Mouse (Mus musculus) forebrain, embryonic 15.5 days (tissue): ENCODE data around the gene Frmd8. TPM values are rescaled to one million over a fixed set of nuclear protein-coding genes. Genes with fewer than 3 reads are reported as not detected.
"Not testable (repeated sequence)": the region's sequence is repeated elsewhere in the genome, so short reads cannot be mapped to it uniquely, and the experiment has no call there.

Source experiments
- ATAC-seq: fragments of 200-750 bp; cut with Nextera tagmentation; replicated peaks from 2 replicates; pipeline ENCODE4 v1.8.0; 2017; ENCODE audit warnings: mild to moderate bottlenecking, moderate TSS enrichment, moderate library complexity
- H3K27ac ChIP-seq: fragments of 300-500 bp; sonication (generic); replicated peaks from 2 replicates; pipeline ENCODE4 v1.5.1; 2015; ENCODE audit warnings: mild to moderate bottlenecking, inconsistent platforms
- H3K27me3 ChIP-seq: fragments of 300-500 bp; sonication (generic); 2 replicates; pipeline ENCODE4 v1.6.1; 2015; ENCODE audit warnings: inconsistent platforms
- H3K36me3 ChIP-seq: fragments of 300-500 bp; sonication (generic); 2 replicates; pipeline ENCODE4 v1.6.1; 2015; ENCODE audit warnings: mild to moderate bottlenecking, inconsistent platforms
- H3K4me1 ChIP-seq: fragments of 300-500 bp; sonication (generic); 2 replicates; pipeline ENCODE4 v1.6.1; 2015; ENCODE audit warnings: inconsistent platforms
- H3K4me2 ChIP-seq: fragments of 300-500 bp; sonication (generic); replicated peaks from 2 replicates; pipeline ENCODE4 v1.6.1; 2015; ENCODE audit warnings: mild to moderate bottlenecking, inconsistent platforms
- H3K4me3 ChIP-seq: fragments of 300-500 bp; sonication (generic); 2 replicates; pipeline ENCODE4 v1.5.1; 2015; ENCODE audit warnings: mild to moderate bottlenecking, inconsistent platforms
- H3K9ac ChIP-seq: fragments of 300-500 bp; sonication (generic); replicated peaks from 2 replicates; pipeline ENCODE4 v1.6.1; 2015; ENCODE audit warnings: mild to moderate bottlenecking, inconsistent platforms
- H3K9me3 ChIP-seq: fragments of 300-500 bp; sonication (generic); 2 replicates; pipeline ENCODE4 v1.6.1; 2016; ENCODE audit warnings: inconsistent platforms
- WGBS: fragments of 180-500 bp; shearing (Covaris S2); methylation state at CpG from one replicate; pipeline ENCODE4 v1.1.7; 2015; ENCODE audit warnings: mixed read lengths; 5-methylcytosine and 5-hydroxymethylcytosine counted together
- polyA plus RNA-seq: library from polyadenylated mRNA; unstranded; fragments of >200 nt; fragmentation: Nextera tagmentation; extraction: Ambion mirVana; gene quantifications from 2 replicates; pipeline ENCODE4 v1.2.1, GENCODE M21; 2015

Frmd8 gene
- polyA plus RNA-seq, 1 experiment from 2014 or later, result 23.3 TPM

GRCm38 (mm10) chr19:5907275-5907674, 32.2 kb upstream of the Frmd8 start:
- ATAC-seq, result no peak
- Histone ChIP-seq H3K4me3 (no peak overlapping the region), H3K27me3 (no peaks in the 10 kb centered on the region), H3K4me1 (peaks cover 24% of the 10 kb centered on the region), H3K36me3 (peaks cover 50% of the 10 kb centered on the region), H3K9me3 (no peaks in the 10 kb centered on the region), H3K27ac (no peak overlapping the region), H3K9ac (no peak overlapping the region), H3K4me2 (no peak overlapping the region)
- 94% methylated on average over 3 of the region's 3 CpGs for WGBS

GRCm38 (mm10) chr19:5894002-5894678, 19.1 kb upstream of the Frmd8 start, which contains the start of gene Tigd3:
TSS of gene Tigd3 (minus strand) at chr19:5894149.
- H3K4me1 ChIP-seq, result peaks cover 30% of the 10 kb centered on the region
- no peaks in the 10 kb centered on the region for H3K9me3 ChIP-seq
- H3K9ac ChIP-seq, result peak within 1 kb of the TSS; percentile 93
- ATAC-seq, result peak; percentile 97
- peak within 1 kb of the TSS; percentile 77 for H3K27ac ChIP-seq
- H3K4me3 ChIP-seq, result peak within 1 kb of the TSS; percentile 75
- peaks cover 25% of the 10 kb centered on the region for H3K36me3 ChIP-seq
- no peaks in the 10 kb centered on the region for H3K27me3 ChIP-seq
- peak within 1 kb of the TSS; percentile 69 for H3K4me2 ChIP-seq
- WGBS, result 4% methylated on average over 36 of the region's 36 CpGs

- Histone ChIP-seq H3K27ac (peak overlapping the region; percentile 77), H3K9me3 (no peaks in the 10 kb centered on the region), H3K36me3 (peaks cover 21% of the 10 kb centered on the region), H3K4me2 (peak overlapping the region; percentile 69), H3K27me3 (no peaks in the 10 kb centered on the region), H3K4me3 (peak overlapping the region; percentile 75), H3K9ac (peak overlapping the region; percentile 93), H3K4me1 (peaks cover 30% of the 10 kb centered on the region)
- ATAC-seq, result peak; percentile 33
- 5% methylated on average over 29 of the region's 31 CpGs for WGBS
Measured at GRCm38 (mm10) chr19:5893282-5894001, 18.4 kb upstream of the Frmd8 start.

GRCm38 (mm10) chr19:5892735-5893134, 17.7 kb upstream of the Frmd8 start:
- peaks cover 30% of the 10 kb centered on the region for H3K4me1 ChIP-seq
- 86% methylated on average over 13 of the region's 13 CpGs for WGBS
- H3K9me3 ChIP-seq, result no peaks in the 10 kb centered on the region
- H3K4me2 ChIP-seq, result peak overlapping the region; percentile 69
- peaks cover 16% of the 10 kb centered on the region for H3K36me3 ChIP-seq
- H3K27me3 ChIP-seq, result no peaks in the 10 kb centered on the region
- H3K27ac ChIP-seq, result peak overlapping the region; percentile 77; the same call in 1 of the 2 replicates
- peak overlapping the region; percentile 93 for H3K9ac ChIP-seq
- no peak for ATAC-seq
- H3K4me3 ChIP-seq, result peak overlapping the region; percentile 75

GRCm38 (mm10) chr19:5892262-5892661, 17.2 kb upstream of the Frmd8 start:
- Histone ChIP-seq H3K27me3 (no peaks in the 10 kb centered on the region), H3K4me3 (no peak overlapping the region), H3K4me2 (peak overlapping the region; percentile 69; the same call in 1 of the 2 replicates), H3K27ac (no peak overlapping the region), H3K9ac (no peak overlapping the region), H3K36me3 (peaks cover 13% of the 10 kb centered on the region), H3K4me1 (peaks cover 30% of the 10 kb centered on the region), H3K9me3 (no peaks in the 10 kb centered on the region)
- WGBS, result 91% methylated on average over 7 of the region's 7 CpGs
- ATAC-seq, result no peak

- ATAC-seq, result no peak
- H3K4me2 ChIP-seq, result no peak overlapping the region
Measured at GRCm38 (mm10) chr19:5891521-5892258, 16.6 kb upstream of the Frmd8 start.

GRCm38 (mm10) chr19:5889211-5889610, 14.1 kb upstream of the Frmd8 start:
- no peak overlapping the region for H3K4me2 ChIP-seq
- H3K4me1 ChIP-seq, result peaks cover 25% of the 10 kb centered on the region
- ATAC-seq, result no peak
- H3K36me3 ChIP-seq, result 0 out of 2 replicates have a peak, but pooled peaks cover 4% of the 10 kb centered on the region
- no peak overlapping the region for H3K4me3 ChIP-seq
- no peaks in the 10 kb centered on the region for H3K9me3 ChIP-seq
- WGBS, result 81% methylated on average over 4 of the region's 4 CpGs
- H3K27ac ChIP-seq, result no peak overlapping the region
- H3K27me3 ChIP-seq, result no peaks in the 10 kb centered on the region
- no peak overlapping the region for H3K9ac ChIP-seq

More at GRCm38 (mm10) chr19:5891521-5892258, 16.6 kb upstream of the Frmd8 start:
- Histone ChIP-seq H3K27me3 (no peaks in the 10 kb centered on the region), H3K9ac (no peak overlapping the region), H3K36me3 (peaks cover 11% of the 10 kb centered on the region), H3K4me3 (no peak overlapping the region), H3K9me3 (no peaks in the 10 kb centered on the region), H3K27ac (no peak overlapping the region), H3K4me1 (peaks cover 30% of the 10 kb centered on the region)
- 94% methylated on average over 12 of the region's 12 CpGs for WGBS

GRCm38 (mm10) chr19:5887234-5887815, 12.3 kb upstream of the Frmd8 start:
- Histone ChIP-seq H3K4me3 (no peak overlapping the region), H3K9me3 (no peaks in the 10 kb centered on the region), H3K36me3 (0 out of 2 replicates have a peak, but pooled peaks cover 4% of the 10 kb centered on the region), H3K27ac (no peak overlapping the region), H3K4me2 (no peak overlapping the region), H3K27me3 (no peaks in the 10 kb centered on the region), H3K4me1 (peaks cover 10% of the 10 kb centered on the region), H3K9ac (no peak overlapping the region)
- 79% methylated on average over 3 of the region's 3 CpGs for WGBS
- no peak for ATAC-seq

GRCm38 (mm10) chr19:5885838-5886237, 10.8 kb upstream of the Frmd8 start:
- WGBS, result 58% methylated on average over 4 of the region's 4 CpGs
- Histone ChIP-seq H3K9ac (no peak overlapping the region), H3K36me3 (no peaks in the 10 kb centered on the region), H3K4me1 (no peaks in the 10 kb centered on the region), H3K27me3 (no peaks in the 10 kb centered on the region), H3K27ac (no peak overlapping the region), H3K9me3 (no peaks in the 10 kb centered on the region), H3K4me2 (no peak overlapping the region), H3K4me3 (no peak overlapping the region)
- ATAC-seq, result no peak

GRCm38 (mm10) chr19:5883935-5884334, 8.9 kb upstream of the Frmd8 start:
- Histone ChIP-seq H3K4me2 (no peak overlapping the region), H3K36me3 (no peaks in the 10 kb centered on the region), H3K4me3 (no peak overlapping the region), H3K9me3 (no peaks in the 10 kb centered on the region), H3K9ac (no peak overlapping the region), H3K4me1 (no peaks in the 10 kb centered on the region), H3K27me3 (no peaks in the 10 kb centered on the region), H3K27ac (no peak overlapping the region)
- 61% methylated on average over 1 of the region's 1 CpGs for WGBS
- ATAC-seq, result no peak

GRCm38 (mm10) chr19:5882079-5882478, 7.0 kb upstream of the Frmd8 start:
- H3K4me2 ChIP-seq, ATAC-seq, H3K27me3 ChIP-seq, H3K9ac ChIP-seq, H3K4me1 ChIP-seq, H3K36me3 ChIP-seq, H3K4me3 ChIP-seq, H3K27ac ChIP-seq, H3K9me3 ChIP-seq: not testable (repeated sequence)
- WGBS, result 82% methylated on average over 5 of the region's 5 CpGs
